Mouse (Mus musculus): ENCODE data around the gene Kif15. TPM values are rescaled to one million over a fixed set of nuclear protein-coding genes. Genes with fewer than 3 reads are reported as not detected.

The Kif15 gene
- polyA plus RNA-seq, 1 experiment: 1.9 TPM

Other genes with a start within 250 kb of the Kif15 start
- gene Topaz1, start 203.7 kb upstream of the Kif15 start, polyA plus RNA-seq (2012; rRNA removed): not detected in 2 replicates
- 12.2 and 14.7 TPM in 2 replicates for gene Tcaim, start 145.5 kb upstream of the Kif15 start, polyA plus RNA-seq (2012; rRNA removed)
- gene Gm35549, start 107.0 kb upstream of the Kif15 start, polyA plus RNA-seq (2012; rRNA removed): not detected in 2 replicates
- 141 and 158 TPM in 2 replicates for gene Zfp445, start 85.0 kb upstream of the Kif15 start, polyA plus RNA-seq (2012; rRNA removed)
- gene Zkscan7, start 65.4 kb upstream of the Kif15 start, polyA plus RNA-seq (2012; rRNA removed): 4.1 and 4.3 TPM in 2 replicates
- gene Zfp105, start 28.0 kb upstream of the Kif15 start, polyA plus RNA-seq (2012; rRNA removed): 4.8 and 5.9 TPM in 2 replicates
- 20.5 and 20.7 TPM in 2 replicates for gene 1110059G10Rik, start within 50 bp of the Kif15 start, polyA plus RNA-seq (2012; rRNA removed)
- 31.0 and 34.1 TPM in 2 replicates for gene Tmem42, start 70.3 kb downstream of the Kif15 start, polyA plus RNA-seq (2012; rRNA removed)
- 1.4 and 1.5 TPM in 2 replicates for gene Tgm4, start 83.7 kb downstream of the Kif15 start, polyA plus RNA-seq (2012; rRNA removed)
- 62.0 and 63.7 TPM in 2 replicates for gene Zdhhc3, start 162.2 kb downstream of the Kif15 start, polyA plus RNA-seq (2012; rRNA removed)
- 65.5 and 71.4 TPM in 2 replicates for gene Exosc7, start 162.2 kb downstream of the Kif15 start, polyA plus RNA-seq (2012; rRNA removed)
- gene Clec3b, start 199.9 kb downstream of the Kif15 start, polyA plus RNA-seq (2012; rRNA removed): 5.8 and 8.4 TPM in 2 replicates